Mouse (Mus musculus): ENCODE results near the gene Ppfibp2. TPM values are rescaled to one million over a fixed set of nuclear protein-coding genes. Genes with fewer than 3 reads are reported as not detected.

Gene Ppfibp2
- 14.1 and 15.1 TPM in 2 replicates for polyA plus RNA-seq (2016; fragmentation: Nextera tagmentation; extraction: Ambion mirVana)

- Histone ChIP-seq H3K36me3 (peaks cover 32% of the 10 kb centered on the region), H3K4me3 (replicated peaks) (peak within 1 kb of the TSS; percentile 54), H3K9ac (replicated peaks) (peak within 1 kb of the TSS; percentile 54), H3K9me3 (no peaks in the 10 kb centered on the region), H3K4me1 (replicated peaks) (peaks cover 18% of the 10 kb centered on the region; the same call in 1 of the 2 replicates), H3K27ac (no peak within 1 kb of the TSS), H3K27me3 (no peaks in the 10 kb centered on the region), H3K4me2 (peak within 1 kb of the TSS; percentile 94)
- ATAC-seq (ENCODE audit: insufficient number of reproducible peaks, insufficient read depth, low FRiP score, low TSS enrichment, low read depth): peak; percentile 80
- 1% methylated on average over 18 of the region's 24 CpGs for WGBS
Observed at GRCm38 (mm10) chr7:107594857-107595402, at the start of gene Ppfibp2. Ppfibp2 (plus strand) TSS chr7:107595207.

- Histone ChIP-seq H3K9ac (replicated peaks) (no peak overlapping the region), H3K4me2 (no peak overlapping the region), H3K36me3 (no peaks in the 10 kb centered on the region), H3K27me3 (no peaks in the 10 kb centered on the region), H3K4me3 (replicated peaks) (no peak overlapping the region), H3K4me1 (replicated peaks) (no peaks in the 10 kb centered on the region), H3K9me3 (no peaks in the 10 kb centered on the region), H3K27ac (no peak overlapping the region)
- ATAC-seq (ENCODE audit: insufficient number of reproducible peaks, insufficient read depth, low FRiP score, low TSS enrichment, low read depth): no peak
- WGBS: 92% methylated on average over 3 of the region's 3 CpGs
Observed at GRCm38 (mm10) chr7:107547872-107548271, 47.1 kb upstream of the Ppfibp2 start.

- Histone ChIP-seq H3K27me3 (no peaks in the 10 kb centered on the region), H3K4me2 (no peak overlapping the region), H3K4me1 (replicated peaks) (peaks cover 6% of the 10 kb centered on the region), H3K27ac (no peak overlapping the region), H3K4me3 (replicated peaks) (no peak overlapping the region), H3K9me3 (no peaks in the 10 kb centered on the region), H3K9ac (replicated peaks) (no peak overlapping the region), H3K36me3 (no peaks in the 10 kb centered on the region)
- ATAC-seq (ENCODE audit: insufficient number of reproducible peaks, insufficient read depth, low FRiP score, low TSS enrichment, low read depth): peak; percentile 30; the same call in 1 of the 2 replicates
- 48% methylated on average over 1 of the region's 1 CpGs for WGBS
Observed at GRCm38 (mm10) chr7:107553461-107553860, 41.5 kb upstream of the Ppfibp2 start.

GRCm38 (mm10) chr7:107555906-107556305 is 39.1 kb upstream of the Ppfibp2 start:
- H3K27me3 ChIP-seq: no peaks in the 10 kb centered on the region
- no peak overlapping the region for H3K4me3 ChIP-seq (replicated peaks)
- H3K4me2 ChIP-seq: no peak overlapping the region
- no peak for ATAC-seq (ENCODE audit: insufficient number of reproducible peaks, insufficient read depth, low FRiP score, low TSS enrichment, low read depth)
- peaks cover 6% of the 10 kb centered on the region for H3K4me1 ChIP-seq (replicated peaks)
- 84% methylated on average over 3 of the region's 3 CpGs for WGBS
- no peak overlapping the region for H3K9ac ChIP-seq (replicated peaks)
- H3K9me3 ChIP-seq: no peaks in the 10 kb centered on the region
- H3K36me3 ChIP-seq: no peaks in the 10 kb centered on the region
- no peak overlapping the region for H3K27ac ChIP-seq

- H3K4me2 ChIP-seq: no peak overlapping the region
- WGBS: 84% methylated on average over 2 of the region's 2 CpGs
Observed at GRCm38 (mm10) chr7:107560675-107561074, 34.3 kb upstream of the Ppfibp2 start.

GRCm38 (mm10) chr7:107561584-107561983 is 33.4 kb upstream of the Ppfibp2 start:
- no peak for ATAC-seq (ENCODE audit: insufficient number of reproducible peaks, insufficient read depth, low FRiP score, low TSS enrichment, low read depth)
- Histone ChIP-seq H3K27me3 (no peaks in the 10 kb centered on the region), H3K9ac (replicated peaks) (no peak overlapping the region), H3K4me1 (replicated peaks) (peaks cover 7% of the 10 kb centered on the region), H3K9me3 (0 out of 2 replicates have a peak, but pooled peaks cover 3% of the 10 kb centered on the region), H3K27ac (no peak overlapping the region), H3K4me2 (no peak overlapping the region), H3K4me3 (replicated peaks) (no peak overlapping the region), H3K36me3 (no peaks in the 10 kb centered on the region)
- 80% methylated on average over 3 of the region's 3 CpGs for WGBS

More at GRCm38 (mm10) chr7:107560675-107561074, 34.3 kb upstream of the Ppfibp2 start:
- 0 out of 2 replicates have a peak, but pooled peaks cover 2% of the 10 kb centered on the region for H3K9me3 ChIP-seq
- no peak overlapping the region for H3K27ac ChIP-seq
- no peaks in the 10 kb centered on the region for H3K36me3 ChIP-seq
- no peak for ATAC-seq (ENCODE audit: insufficient number of reproducible peaks, insufficient read depth, low FRiP score, low TSS enrichment, low read depth)
- H3K9ac ChIP-seq (replicated peaks): no peak overlapping the region
- H3K27me3 ChIP-seq: no peaks in the 10 kb centered on the region
- H3K4me1 ChIP-seq (replicated peaks): no peaks in the 10 kb centered on the region
- no peak overlapping the region for H3K4me3 ChIP-seq (replicated peaks)

- H3K9ac ChIP-seq (replicated peaks): no peak overlapping the region
- ATAC-seq (ENCODE audit: insufficient number of reproducible peaks, insufficient read depth, low FRiP score, low TSS enrichment, low read depth): no peak
- H3K27ac ChIP-seq: no peak overlapping the region
- no peaks in the 10 kb centered on the region for H3K36me3 ChIP-seq
- H3K4me1 ChIP-seq (replicated peaks): peaks cover 11% of the 10 kb centered on the region
- H3K4me3 ChIP-seq (replicated peaks): no peak overlapping the region
- H3K27me3 ChIP-seq: no peaks in the 10 kb centered on the region
- 0 out of 2 replicates have a peak, but pooled peaks cover 3% of the 10 kb centered on the region for H3K9me3 ChIP-seq
- H3K4me2 ChIP-seq: no peak overlapping the region
- 36% methylated on average over 2 of the region's 2 CpGs for WGBS
Observed at GRCm38 (mm10) chr7:107563727-107564126, 31.3 kb upstream of the Ppfibp2 start.

GRCm38 (mm10) chr7:107567261-107567671 is 27.7 kb upstream of the Ppfibp2 start, which contains the start of gene Olfml1:
Olfml1 (plus strand) TSS chr7:107567446.
- peak within 1 kb of the TSS; percentile 51 for H3K4me3 ChIP-seq (replicated peaks)
- 6% methylated on average over 7 of the region's 7 CpGs for WGBS
- H3K9ac ChIP-seq (replicated peaks): peak within 1 kb of the TSS; percentile 56
- H3K27ac ChIP-seq: peak within 1 kb of the TSS; percentile 97
- peaks cover 17% of the 10 kb centered on the region for H3K36me3 ChIP-seq
- H3K4me1 ChIP-seq (replicated peaks): peaks cover 19% of the 10 kb centered on the region
- H3K27me3 ChIP-seq: no peaks in the 10 kb centered on the region
- peak within 1 kb of the TSS; percentile 68 for H3K4me2 ChIP-seq
- peak; percentile 99 for ATAC-seq (ENCODE audit: insufficient number of reproducible peaks, insufficient read depth, low FRiP score, low TSS enrichment, low read depth)
- peaks cover 13% of the 10 kb centered on the region; the same call in 1 of the 2 replicates for H3K9me3 ChIP-seq

GRCm38 (mm10) chr7:107567674-107568073 is 27.3 kb upstream of the Ppfibp2 start:
- WGBS: 33% methylated on average over 5 of the region's 5 CpGs

GRCm38 (mm10) chr7:107568971-107569370 is 26.0 kb upstream of the Ppfibp2 start:
- Histone ChIP-seq H3K4me2 (peak overlapping the region; percentile 68), H3K36me3 (peaks cover 31% of the 10 kb centered on the region), H3K27me3 (no peaks in the 10 kb centered on the region), H3K4me1 (replicated peaks) (peaks cover 19% of the 10 kb centered on the region), H3K9ac (replicated peaks) (peak overlapping the region; percentile 50), H3K9me3 (peaks cover 13% of the 10 kb centered on the region; the same call in 1 of the 2 replicates), H3K27ac (no peak overlapping the region), H3K4me3 (replicated peaks) (peak overlapping the region; percentile 33)
- no peak for ATAC-seq (ENCODE audit: insufficient number of reproducible peaks, insufficient read depth, low FRiP score, low TSS enrichment, low read depth)
- WGBS: 58% methylated on average over 4 of the region's 4 CpGs

More at GRCm38 (mm10) chr7:107567674-107568073, 27.3 kb upstream of the Ppfibp2 start:
- Histone ChIP-seq H3K4me2 (peak overlapping the region; percentile 68), H3K4me1 (replicated peaks) (peaks cover 19% of the 10 kb centered on the region), H3K9me3 (peaks cover 13% of the 10 kb centered on the region; the same call in 1 of the 2 replicates), H3K9ac (replicated peaks) (peak overlapping the region; percentile 56), H3K4me3 (replicated peaks) (peak overlapping the region; percentile 51), H3K36me3 (peaks cover 22% of the 10 kb centered on the region), H3K27me3 (no peaks in the 10 kb centered on the region), H3K27ac (peak overlapping the region; percentile 97)
- ATAC-seq (ENCODE audit: insufficient number of reproducible peaks, insufficient read depth, low FRiP score, low TSS enrichment, low read depth): peak; percentile 44

GRCm38 (mm10) chr7:107573856-107574255 is 21.2 kb upstream of the Ppfibp2 start:
- peaks cover 67% of the 10 kb centered on the region for H3K36me3 ChIP-seq
- H3K4me2 ChIP-seq: no peak overlapping the region
- ATAC-seq (ENCODE audit: insufficient number of reproducible peaks, insufficient read depth, low FRiP score, low TSS enrichment, low read depth): no peak
- H3K9me3 ChIP-seq: peaks cover 9% of the 10 kb centered on the region; the same call in 1 of the 2 replicates
- H3K27me3 ChIP-seq: no peaks in the 10 kb centered on the region
- H3K4me3 ChIP-seq (replicated peaks): no peak overlapping the region
- H3K9ac ChIP-seq (replicated peaks): no peak overlapping the region
- peaks cover 7% of the 10 kb centered on the region for H3K4me1 ChIP-seq (replicated peaks)
- no peak overlapping the region for H3K27ac ChIP-seq
- WGBS: 68% methylated on average over 2 of the region's 2 CpGs

All from limb, embryonic 12.5 days (tissue).